Mouse (Mus musculus): ENCODE measurements around the gene Scml4.

- no peak for TF ChIP-seq GATA1 (IDR thresholded peaks at IDR 0.05; ENCODE audit: low read length)
- TF ChIP-seq TAL1 (IDR thresholded peaks at IDR 0.05; ENCODE audit: low read length): no peak
Measured at GRCm38 (mm10) chr10:42932862-42933480, 72.8 kb downstream of the Scml4 start.

All from erythroblast, embryonic 14.5 days (primary cell).